Mouse (Mus musculus) cortical plate, adult 2 months (tissue): ENCODE measurements at regions not wholly inside any gene's neighbourhood (a gene's known extent, or its start where the extent isn't known, plus 50 kb on each side); places are given as distances from the start of the nearest gene placed in this dataset.

ENCODE experiments used
- CTCF ChIP-seq: fragments of 200-500 bp; IDR thresholded peaks from 2 replicates; pipeline ENCODE4 v1.5.1; 2011; ENCODE audit warnings: mild to moderate bottlenecking, control low read depth, low read length; ENCODE audit not compliant: insufficient read depth; ENCODE audit errors: extremely low read depth
- POLR2A ChIP-seq: fragments of 200-500 bp; IDR thresholded peaks from 2 replicates; pipeline ENCODE4 v1.6.1; 2011; ENCODE audit warnings: mild to moderate bottlenecking, low read length, control low read depth; ENCODE audit not compliant: insufficient read depth; ENCODE audit errors: extremely low read depth

DNA sequence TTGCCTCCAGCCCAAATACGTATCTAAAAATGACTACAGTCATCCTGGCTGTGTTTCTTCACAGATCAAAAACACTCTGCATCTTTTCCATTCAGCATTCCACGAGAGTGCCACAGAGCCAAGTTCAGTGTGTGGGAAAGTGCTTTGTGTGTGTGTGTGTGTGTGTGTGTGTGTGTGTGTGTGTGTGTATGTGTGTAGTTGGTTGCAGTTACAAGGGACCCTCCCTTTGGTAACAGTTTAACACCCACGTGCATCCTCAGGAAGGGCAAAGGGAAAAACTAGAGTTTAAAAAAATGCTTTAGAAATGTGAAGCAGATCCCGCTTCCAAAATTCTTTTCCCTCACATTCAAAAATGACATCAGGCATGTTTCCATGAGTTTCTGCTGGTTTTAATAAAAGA is 582.4 kb downstream of the Ebf1 start:
- TF ChIP-seq POLR2A (no peak), CTCF (no peak)
